Mouse (Mus musculus): ENCODE data around the gene Ptgfrn. TPM values are rescaled to one million over a fixed set of nuclear protein-coding genes. Genes with fewer than 3 reads are reported as not detected.

Ptgfrn gene
- polyA plus RNA-seq, 1 experiment from 2014 or later: 10.5 TPM

DNA sequence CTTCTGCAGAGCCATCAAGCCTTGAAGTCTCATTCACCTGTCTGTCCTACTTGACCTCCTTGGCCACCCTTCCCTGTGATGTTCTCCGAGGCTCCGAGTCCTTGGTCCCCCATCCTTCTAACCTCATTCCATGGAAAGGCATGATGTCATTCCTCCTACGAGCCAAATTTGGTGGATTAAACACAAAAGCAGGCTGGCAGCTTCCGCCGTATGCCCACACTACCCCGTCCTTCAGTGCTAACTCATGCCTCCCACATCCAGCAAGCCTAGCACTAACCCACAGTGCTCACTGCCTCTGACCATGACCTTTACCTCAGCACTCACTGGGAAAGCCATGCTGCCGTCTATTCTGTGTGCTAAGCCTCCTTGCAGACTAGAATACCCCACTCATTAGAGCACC lies 8.0 kb downstream of the Ptgfrn start:
- no peak overlapping the region for H3K4me3 ChIP-seq (ENCODE audit: low read depth, low read length)
- 84% methylated on average over 7 of the region's 7 CpGs for WGBS
- no peaks in the 10 kb centered on the region for H3K9me3 ChIP-seq (ENCODE audit: control insufficient read depth, low read depth, low read length)
- no peak overlapping the region for H3K27ac ChIP-seq (ENCODE audit: low read length)
- no peaks in the 10 kb centered on the region for H3K36me3 ChIP-seq (ENCODE audit: control insufficient read depth, insufficient read depth, low read length)
- no peak for ATAC-seq (ENCODE audit: insufficient number of reproducible peaks, insufficient read depth, low FRiP score, low read depth)
- no peak overlapping the region for H3K4me2 ChIP-seq (replicated peaks; ENCODE audit: low read depth, low read length)
- no peaks in the 10 kb centered on the region for H3K27me3 ChIP-seq (ENCODE audit: control insufficient read depth, insufficient read depth, low read length)
- H3K9ac ChIP-seq (replicated peaks; ENCODE audit: low read depth, low read length): no peak overlapping the region
- peaks cover 21% of the 10 kb centered on the region for H3K4me1 ChIP-seq (ENCODE audit: control insufficient read depth, insufficient read depth, low read length)

- 90% methylated on average over 7 of the region's 7 CpGs for WGBS
These were observed 8.9 kb downstream of the Ptgfrn start for GRCm38 (mm10) chr3:101101184-101101583.

DNA sequence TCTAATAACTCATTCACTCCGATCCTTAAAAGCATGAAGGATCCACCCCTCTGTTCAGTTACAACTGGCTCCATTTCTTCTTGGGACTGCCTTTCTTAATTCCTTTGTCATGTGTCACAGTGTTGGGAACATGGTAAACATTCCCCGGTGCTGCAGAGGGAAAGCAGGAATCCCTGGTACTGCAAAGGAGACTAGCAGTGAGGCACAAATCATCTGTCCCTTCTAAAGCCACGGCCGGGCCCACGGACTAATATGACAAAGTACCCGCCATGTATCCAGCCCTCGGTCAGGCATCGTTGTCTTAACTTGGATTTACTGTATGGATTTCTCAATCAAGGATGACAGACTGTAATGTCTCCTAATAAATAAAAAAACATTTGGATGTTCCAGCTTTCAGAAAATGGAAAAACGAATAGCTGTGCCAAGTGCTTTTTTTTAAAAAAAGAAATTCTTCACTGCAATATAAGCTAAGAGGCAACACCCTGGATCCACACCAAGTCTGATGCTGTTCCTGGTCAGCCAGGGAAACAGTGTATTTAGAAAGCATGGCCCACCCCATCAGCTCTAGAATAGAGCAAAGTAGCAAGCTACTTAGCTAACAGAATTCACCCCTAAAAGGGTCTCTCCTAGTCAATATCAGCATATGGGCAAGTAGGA lies 10.2 kb downstream of the Ptgfrn start:
- Histone ChIP-seq H3K9ac (replicated peaks; ENCODE audit: low read depth, low read length) (no peak overlapping the region), H3K27ac (ENCODE audit: low read length) (no peak overlapping the region), H3K36me3 (ENCODE audit: control insufficient read depth, insufficient read depth, low read length) (no peaks in the 10 kb centered on the region), H3K9me3 (ENCODE audit: control insufficient read depth, low read depth, low read length) (no peaks in the 10 kb centered on the region), H3K4me2 (replicated peaks; ENCODE audit: low read depth, low read length) (no peak overlapping the region), H3K4me1 (ENCODE audit: control insufficient read depth, insufficient read depth, low read length) (peaks cover 16% of the 10 kb centered on the region), H3K27me3 (ENCODE audit: control insufficient read depth, insufficient read depth, low read length) (no peaks in the 10 kb centered on the region), H3K4me3 (ENCODE audit: low read depth, low read length) (no peak overlapping the region)
- WGBS: 39% methylated on average over 9 of the region's 9 CpGs
- no peak for ATAC-seq (ENCODE audit: insufficient number of reproducible peaks, insufficient read depth, low FRiP score, low read depth)

More at GRCm38 (mm10) chr3:101101184-101101583, 8.9 kb downstream of the Ptgfrn start:
- Histone ChIP-seq H3K9me3 (ENCODE audit: control insufficient read depth, low read depth, low read length) (no peaks in the 10 kb centered on the region), H3K27ac (ENCODE audit: low read length) (no peak overlapping the region), H3K4me3 (ENCODE audit: low read depth, low read length) (no peak overlapping the region), H3K4me2 (replicated peaks; ENCODE audit: low read depth, low read length) (no peak overlapping the region), H3K36me3 (ENCODE audit: control insufficient read depth, insufficient read depth, low read length) (no peaks in the 10 kb centered on the region), H3K27me3 (ENCODE audit: control insufficient read depth, insufficient read depth, low read length) (no peaks in the 10 kb centered on the region), H3K4me1 (ENCODE audit: control insufficient read depth, insufficient read depth, low read length) (peaks cover 21% of the 10 kb centered on the region), H3K9ac (replicated peaks; ENCODE audit: low read depth, low read length) (no peak overlapping the region)
- ATAC-seq (ENCODE audit: insufficient number of reproducible peaks, insufficient read depth, low FRiP score, low read depth): no peak

GRCm38 (mm10) chr3:101098073-101098472 lies 12.0 kb downstream of the Ptgfrn start:
- WGBS: 66% methylated on average over 4 of the region's 4 CpGs
- Histone ChIP-seq H3K4me3 (ENCODE audit: low read depth, low read length) (no peak overlapping the region), H3K9ac (replicated peaks; ENCODE audit: low read depth, low read length) (no peak overlapping the region), H3K27ac (ENCODE audit: low read length) (no peak overlapping the region), H3K27me3 (ENCODE audit: control insufficient read depth, insufficient read depth, low read length) (no peaks in the 10 kb centered on the region), H3K4me2 (replicated peaks; ENCODE audit: low read depth, low read length) (no peak overlapping the region), H3K36me3 (ENCODE audit: control insufficient read depth, insufficient read depth, low read length) (no peaks in the 10 kb centered on the region), H3K9me3 (ENCODE audit: control insufficient read depth, low read depth, low read length) (no peaks in the 10 kb centered on the region), H3K4me1 (ENCODE audit: control insufficient read depth, insufficient read depth, low read length) (peaks cover 14% of the 10 kb centered on the region)
- no peak for ATAC-seq (ENCODE audit: insufficient number of reproducible peaks, insufficient read depth, low FRiP score, low read depth)

- Histone ChIP-seq H3K27me3 (ENCODE audit: control insufficient read depth, insufficient read depth, low read length) (no peaks in the 10 kb centered on the region), H3K27ac (ENCODE audit: low read length) (no peak overlapping the region), H3K36me3 (ENCODE audit: control insufficient read depth, insufficient read depth, low read length) (no peaks in the 10 kb centered on the region), H3K9me3 (ENCODE audit: control insufficient read depth, low read depth, low read length) (no peaks in the 10 kb centered on the region), H3K4me1 (ENCODE audit: control insufficient read depth, insufficient read depth, low read length) (peaks cover 14% of the 10 kb centered on the region), H3K4me3 (ENCODE audit: low read depth, low read length) (no peak overlapping the region), H3K4me2 (replicated peaks; ENCODE audit: low read depth, low read length) (no peak overlapping the region), H3K9ac (replicated peaks; ENCODE audit: low read depth, low read length) (no peak overlapping the region)
- ATAC-seq (ENCODE audit: insufficient number of reproducible peaks, insufficient read depth, low FRiP score, low read depth): no peak
- WGBS: 78% methylated on average over 9 of the region's 9 CpGs
These were observed 12.8 kb downstream of the Ptgfrn start for GRCm38 (mm10) chr3:101097146-101097800.

GRCm38 (mm10) chr3:101095761-101096449 lies 14.2 kb downstream of the Ptgfrn start:
- no peaks in the 10 kb centered on the region for H3K36me3 ChIP-seq (ENCODE audit: control insufficient read depth, insufficient read depth, low read length)
- H3K9me3 ChIP-seq (ENCODE audit: control insufficient read depth, low read depth, low read length): no peaks in the 10 kb centered on the region
- H3K4me2 ChIP-seq (replicated peaks; ENCODE audit: low read depth, low read length): no peak overlapping the region
- H3K9ac ChIP-seq (replicated peaks; ENCODE audit: low read depth, low read length): no peak overlapping the region
- H3K27ac ChIP-seq (ENCODE audit: low read length): peak overlapping the region; percentile 2; the same call in 1 of the 2 replicates
- no peaks in the 10 kb centered on the region for H3K27me3 ChIP-seq (ENCODE audit: control insufficient read depth, insufficient read depth, low read length)
- no peak for ATAC-seq (ENCODE audit: insufficient number of reproducible peaks, insufficient read depth, low FRiP score, low read depth)
- 73% methylated on average over 5 of the region's 5 CpGs for WGBS
- H3K4me1 ChIP-seq (ENCODE audit: control insufficient read depth, insufficient read depth, low read length): peaks cover 14% of the 10 kb centered on the region
- H3K4me3 ChIP-seq (ENCODE audit: low read depth, low read length): no peak overlapping the region

DNA sequence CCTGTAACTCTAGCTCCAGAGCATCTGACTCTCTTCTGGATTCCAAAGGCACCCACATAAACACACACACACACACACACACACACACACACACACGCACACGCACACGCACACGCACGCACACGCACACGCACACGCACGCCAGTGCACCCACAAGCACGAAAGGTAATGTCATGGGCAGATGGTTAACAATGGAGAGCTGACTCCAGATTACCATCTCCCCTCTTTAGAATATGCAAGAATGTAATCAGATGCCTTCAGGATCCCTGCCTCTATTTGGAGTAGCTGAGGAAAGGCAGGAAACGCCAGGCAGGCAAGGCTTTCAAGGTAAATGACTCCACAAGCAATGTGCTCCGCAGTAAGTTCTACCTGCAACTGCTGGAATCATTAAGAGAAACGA lies 17.9 kb downstream of the Ptgfrn start:
- 72% methylated on average over 13 of the region's 13 CpGs for WGBS
- Histone ChIP-seq H3K4me2 (replicated peaks; ENCODE audit: low read depth, low read length) (no peak overlapping the region), H3K4me1 (ENCODE audit: control insufficient read depth, insufficient read depth, low read length) (no peaks in the 10 kb centered on the region), H3K27me3 (ENCODE audit: control insufficient read depth, insufficient read depth, low read length) (no peaks in the 10 kb centered on the region), H3K4me3 (ENCODE audit: low read depth, low read length) (no peak overlapping the region), H3K27ac (ENCODE audit: low read length) (no peak overlapping the region), H3K9ac (replicated peaks; ENCODE audit: low read depth, low read length) (no peak overlapping the region), H3K36me3 (ENCODE audit: control insufficient read depth, insufficient read depth, low read length) (no peaks in the 10 kb centered on the region), H3K9me3 (ENCODE audit: control insufficient read depth, low read depth, low read length) (no peaks in the 10 kb centered on the region)
- ATAC-seq (ENCODE audit: insufficient number of reproducible peaks, insufficient read depth, low FRiP score, low read depth): no peak

DNA sequence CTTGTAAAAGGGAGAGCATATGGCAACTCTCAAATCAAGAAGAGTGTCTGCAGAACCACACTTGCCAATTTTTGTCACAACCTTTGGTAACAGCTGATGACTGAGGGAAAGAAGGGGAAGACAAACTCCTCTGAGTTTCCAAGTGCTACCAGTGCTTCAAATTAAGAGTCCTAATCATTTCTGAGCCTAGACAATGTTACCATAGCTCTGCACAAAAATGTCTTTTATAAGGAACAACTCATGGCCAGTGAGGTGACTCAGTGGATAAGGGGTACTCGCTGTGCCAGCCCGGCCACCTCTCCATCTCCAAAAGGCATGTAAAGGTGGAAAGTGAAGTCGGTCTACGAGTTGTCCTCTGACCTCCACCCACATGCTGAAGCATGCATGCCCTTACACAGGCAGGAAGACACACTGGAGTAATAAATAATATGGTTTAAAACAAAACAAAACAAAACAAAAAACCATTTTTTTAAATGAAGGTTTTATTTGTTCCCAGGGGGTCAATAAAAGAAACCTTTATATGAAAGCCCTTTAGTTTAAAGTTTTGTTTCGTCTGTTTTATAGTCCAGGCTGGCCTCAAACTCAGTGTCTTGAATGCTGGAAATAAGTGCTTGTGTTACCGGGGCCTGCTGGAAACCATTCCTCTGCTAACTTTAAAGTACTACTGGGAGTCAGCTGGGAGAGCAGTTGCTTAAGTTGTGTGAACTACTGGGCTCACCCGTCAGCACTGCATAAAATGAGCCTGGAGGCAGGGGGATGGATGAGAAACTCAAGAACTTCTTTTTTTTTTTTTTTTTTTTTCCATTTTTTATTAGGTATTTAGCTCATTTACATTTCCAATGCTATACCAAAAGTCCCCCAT lies 23.3 kb downstream of the Ptgfrn start:
- 77% methylated on average over 7 of the region's 7 CpGs for WGBS
- Histone ChIP-seq H3K27ac (ENCODE audit: low read length) (no peak overlapping the region), H3K9ac (replicated peaks; ENCODE audit: low read depth, low read length) (no peak overlapping the region), H3K9me3 (ENCODE audit: control insufficient read depth, low read depth, low read length) (no peaks in the 10 kb centered on the region), H3K4me2 (replicated peaks; ENCODE audit: low read depth, low read length) (no peak overlapping the region), H3K4me1 (ENCODE audit: control insufficient read depth, insufficient read depth, low read length) (0 out of 2 replicates have a peak, but pooled peaks cover 3% of the 10 kb centered on the region), H3K36me3 (ENCODE audit: control insufficient read depth, insufficient read depth, low read length) (no peaks in the 10 kb centered on the region; the same call in 1 of the 2 replicates), H3K27me3 (ENCODE audit: control insufficient read depth, insufficient read depth, low read length) (no peaks in the 10 kb centered on the region), H3K4me3 (ENCODE audit: low read depth, low read length) (no peak overlapping the region)
- ATAC-seq (ENCODE audit: insufficient number of reproducible peaks, insufficient read depth, low FRiP score, low read depth): no peak

Data from stomach, embryonic 14.5 days (tissue).